Mouse (Mus musculus): ENCODE measurements around the gene Gm10553. TPM values are rescaled to one million over a fixed set of nuclear protein-coding genes. Genes with fewer than 3 reads are reported as not detected.
A peak's percentile ranks its signal among the peaks of the same experiment; 100 is the strongest.
"Not testable (repeated sequence)": the region's sequence is repeated elsewhere in the genome, so short reads cannot be mapped to it uniquely, and the experiment has no call there.

The Gm10553 gene
- not detected for total RNA-seq (2021)
- long read RNA-seq: 0 reads

DNA sequence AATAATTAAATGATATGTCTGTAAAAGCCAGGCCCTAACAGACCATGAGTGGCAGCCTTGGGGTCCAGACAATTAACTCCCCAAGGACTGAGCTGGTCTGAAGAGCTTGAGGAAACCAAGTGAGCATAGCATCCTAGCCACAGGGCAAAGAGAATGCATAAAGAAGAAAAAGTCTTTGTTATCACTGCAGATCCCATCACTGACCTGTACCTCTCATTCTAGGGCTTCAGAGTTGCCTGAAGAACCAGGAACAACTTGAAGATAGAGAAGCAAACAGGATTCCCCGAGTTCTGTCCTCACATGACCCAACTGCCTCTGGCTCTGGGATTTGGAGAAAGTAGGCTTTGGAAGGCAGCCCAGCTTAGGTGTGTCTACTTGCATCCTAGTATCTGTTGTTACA lies at the start of gene Gm10553:
Gene Gm10553, plus strand, starts transcription at position 301 of the 400 bp plus-strand sequence.
- not testable (repeated sequence) for DNase-seq (ENCODE audit: low spot score in 2 of 2)

DNA sequence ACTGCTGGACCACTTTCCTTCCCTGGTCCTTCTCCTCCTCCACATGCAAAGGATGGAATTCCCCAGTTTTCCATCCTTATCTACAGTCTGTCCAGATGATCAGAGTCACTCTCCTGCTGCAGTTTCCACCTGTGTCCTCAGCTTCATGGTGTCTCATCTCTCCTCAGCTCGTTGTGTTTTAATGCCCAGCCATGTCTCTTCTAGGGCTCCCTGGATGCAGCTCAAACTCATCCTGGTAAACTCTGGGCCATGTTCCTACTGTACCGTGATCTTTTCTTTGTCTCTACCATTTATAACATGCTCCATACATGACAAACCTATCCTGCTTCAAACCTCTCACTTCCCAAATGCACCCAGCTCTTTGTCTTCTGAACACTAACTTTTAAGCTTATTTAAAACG lies 28.3 kb upstream of the Gm10553 start:
- not testable (repeated sequence) for DNase-seq (ENCODE audit: low spot score in 2 of 2)

DNA sequence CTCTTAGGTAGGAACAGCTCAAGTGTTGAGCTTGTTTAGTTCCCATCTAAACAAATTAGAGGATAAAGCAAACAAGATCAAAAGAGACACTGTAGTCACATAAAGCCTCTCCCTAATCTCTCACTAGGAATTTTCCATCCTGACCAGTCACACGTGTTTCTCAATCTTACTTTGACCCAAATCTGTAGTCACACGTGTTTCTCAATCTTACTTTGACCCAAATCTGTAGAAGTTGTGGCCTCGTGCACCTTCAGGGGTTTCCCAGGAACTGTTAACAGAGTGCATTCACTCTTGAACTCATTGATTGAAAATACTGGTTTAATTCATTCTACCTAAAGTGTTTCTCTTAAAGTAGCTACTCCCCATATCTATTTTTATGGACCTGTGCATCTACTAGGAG lies 26.9 kb upstream of the Gm10553 start:
- DNase-seq (ENCODE audit: low spot score in 2 of 2): not testable (repeated sequence)

DNA sequence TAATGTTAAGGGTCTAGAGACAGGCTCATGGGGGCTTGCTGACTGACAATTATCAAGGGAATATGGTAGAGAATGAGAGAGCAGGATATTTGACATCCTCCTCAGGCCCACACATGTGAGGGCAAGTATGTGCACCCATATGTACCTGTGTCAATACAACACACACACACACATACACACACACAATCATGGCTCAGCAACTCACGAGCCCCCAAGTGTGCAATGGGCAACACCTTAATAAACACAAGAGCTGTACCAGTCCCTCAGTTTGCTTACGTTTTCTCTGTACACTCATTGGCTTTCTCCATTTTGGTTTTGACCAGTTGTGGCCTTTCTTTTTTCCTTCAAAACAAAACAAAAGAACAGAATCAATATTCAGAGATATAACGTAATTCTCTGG lies 15.2 kb upstream of the Gm10553 start:
- not testable (repeated sequence) for DNase-seq (ENCODE audit: low spot score in 2 of 2)

DNA sequence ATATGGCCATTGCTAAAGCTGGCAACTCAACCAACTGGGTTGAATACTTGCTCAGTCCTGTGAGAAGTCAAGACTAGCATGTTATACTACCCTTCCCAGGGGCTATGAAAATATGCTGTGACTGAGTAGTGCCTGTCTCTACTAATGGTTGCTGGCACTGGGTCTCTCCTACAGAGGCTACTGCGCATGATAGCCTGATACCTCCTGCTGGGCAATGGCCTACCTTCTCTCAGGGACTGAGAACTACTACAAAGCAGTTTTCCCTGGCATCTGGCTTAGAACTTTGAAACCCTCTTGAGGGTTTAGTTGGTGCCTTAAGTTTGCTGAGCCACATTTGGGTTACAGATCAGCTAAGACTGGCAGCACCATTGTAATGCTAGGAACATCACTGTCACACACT lies 13.8 kb upstream of the Gm10553 start:
- DNase-seq (ENCODE audit: low spot score in 2 of 2): not testable (repeated sequence)

DNA sequence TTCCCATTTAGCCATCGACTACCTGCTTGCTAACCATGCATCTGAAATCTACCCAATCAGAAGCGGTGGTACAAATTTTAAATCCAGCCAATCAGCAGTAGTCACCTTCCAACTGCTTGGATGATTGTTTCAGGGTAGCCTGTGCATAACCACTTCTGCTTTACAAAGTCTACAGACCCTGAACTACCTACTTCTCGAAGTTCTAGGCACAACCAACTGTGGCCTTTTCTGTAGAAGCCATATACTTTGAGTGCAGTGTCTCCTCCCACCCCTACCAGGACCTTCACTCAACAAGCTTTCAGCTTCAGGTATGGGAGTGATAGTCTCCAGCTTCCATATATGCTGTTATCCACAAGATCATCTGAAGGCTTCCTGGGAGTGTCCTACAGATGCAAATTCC lies 7.8 kb upstream of the Gm10553 start:
- not testable (repeated sequence) for DNase-seq (ENCODE audit: low spot score in 2 of 2)

DNA sequence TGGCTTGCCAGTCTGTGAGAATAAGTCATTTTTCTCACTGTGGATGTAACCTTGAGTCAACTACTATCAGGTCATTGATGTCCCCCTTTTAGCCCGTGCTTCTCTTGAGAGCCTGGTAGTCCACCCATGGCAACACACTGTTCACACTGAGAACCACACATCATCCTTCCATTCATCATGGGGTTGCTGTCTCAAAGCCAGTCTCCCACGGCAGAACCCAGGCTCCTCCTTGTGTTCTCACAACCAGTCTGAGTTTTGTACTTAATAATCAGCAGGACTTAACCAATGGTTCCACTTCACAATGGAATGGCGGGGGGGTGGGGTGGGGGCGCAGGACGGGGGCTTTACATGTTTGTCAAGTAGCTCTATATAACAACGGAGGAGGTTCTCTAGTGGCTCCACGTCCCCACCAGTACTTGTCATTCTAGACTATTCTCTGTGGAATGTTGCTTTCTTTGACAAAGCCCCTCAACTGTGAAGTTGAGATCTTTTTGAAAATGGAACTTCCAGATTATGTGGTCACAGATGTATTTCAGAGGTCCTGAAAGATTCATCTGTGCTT lies 6.9 kb upstream of the Gm10553 start:
- not testable (repeated sequence) for DNase-seq (ENCODE audit: low spot score in 2 of 2)

DNA sequence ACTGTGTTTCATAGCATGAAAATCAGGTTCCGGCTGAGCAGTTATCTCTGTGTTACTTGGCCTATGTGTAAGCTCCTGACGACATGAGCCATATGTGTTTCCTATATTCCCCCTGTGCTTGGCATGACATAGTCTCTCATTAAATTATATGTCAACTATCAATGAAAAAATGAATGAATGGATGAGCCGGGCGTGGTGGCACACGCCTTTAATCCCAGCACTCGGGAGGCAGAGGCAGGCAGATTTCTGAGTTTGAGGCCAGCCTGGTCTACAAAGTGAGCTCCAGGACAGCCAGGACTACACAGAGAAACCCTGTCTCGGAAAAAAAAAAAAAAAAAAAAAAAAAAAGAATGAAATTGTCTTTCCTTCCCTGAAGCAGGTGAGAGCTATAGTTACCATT lies 883 bp upstream of the Gm10553 start:
- not testable (repeated sequence) for DNase-seq (ENCODE audit: low spot score in 2 of 2)

DNA sequence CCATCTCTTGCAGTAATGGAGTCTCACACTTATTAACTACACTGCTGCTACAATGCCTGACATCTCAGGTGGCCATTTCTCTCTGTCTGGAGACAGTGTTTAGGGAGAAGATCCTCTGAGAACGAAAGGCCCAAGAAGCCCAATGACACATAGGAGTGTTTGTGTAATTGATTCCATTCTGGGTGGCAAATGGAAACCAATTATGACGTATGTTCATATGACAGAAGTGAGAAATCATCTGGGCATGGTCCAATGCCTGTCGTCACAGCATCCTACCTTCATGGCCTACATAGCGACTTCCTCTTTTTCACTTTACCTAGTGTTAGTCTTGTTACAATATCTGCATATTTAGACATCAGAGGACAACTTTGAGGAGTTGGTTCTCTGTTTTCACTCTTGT lies 1.8 kb downstream of the Gm10553 start:
- not testable (repeated sequence) for DNase-seq (ENCODE audit: low spot score in 2 of 2)

DNA sequence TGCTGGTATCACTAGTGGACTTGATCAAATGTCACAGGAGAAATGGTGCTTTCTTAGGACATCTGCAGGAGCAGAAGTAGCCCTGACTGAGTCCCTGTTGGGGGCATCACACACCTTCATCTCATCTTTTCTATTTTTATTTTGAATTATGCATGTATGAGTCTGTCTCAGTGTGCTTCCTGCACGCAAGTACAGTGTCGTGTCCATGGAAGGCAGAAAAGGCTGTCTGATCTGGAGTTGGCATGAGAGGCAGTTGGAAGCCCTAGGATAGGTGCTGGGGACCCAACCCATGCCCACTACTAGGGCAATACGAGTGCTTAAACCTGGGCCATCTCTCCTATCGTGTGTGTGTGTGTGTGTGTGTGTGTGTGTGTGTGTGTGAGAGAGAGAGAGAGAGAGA lies 5.4 kb downstream of the Gm10553 start:
- not testable (repeated sequence) for DNase-seq (ENCODE audit: low spot score in 2 of 2)

DNA sequence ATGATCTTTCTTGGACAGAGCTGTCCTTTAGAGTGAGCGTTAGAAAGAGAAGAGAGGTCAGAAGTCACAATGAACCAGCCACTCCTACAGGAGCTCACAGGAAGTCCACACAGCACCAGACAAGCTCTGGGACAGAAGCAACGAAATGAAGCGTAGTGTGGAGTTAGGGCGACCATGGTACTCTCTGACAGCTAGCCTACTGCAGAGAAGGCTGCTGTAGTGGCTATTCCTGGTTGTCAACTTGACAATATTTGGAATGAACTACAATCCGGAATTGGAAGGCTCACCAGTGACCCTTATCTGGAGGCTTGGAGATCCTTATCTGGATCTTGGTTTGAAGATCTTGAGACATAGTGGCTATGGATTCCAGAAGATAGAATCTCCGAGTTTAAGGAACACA lies 6.0 kb downstream of the Gm10553 start:
- DNase-seq (ENCODE audit: low spot score in 2 of 2): not testable (repeated sequence)

DNA sequence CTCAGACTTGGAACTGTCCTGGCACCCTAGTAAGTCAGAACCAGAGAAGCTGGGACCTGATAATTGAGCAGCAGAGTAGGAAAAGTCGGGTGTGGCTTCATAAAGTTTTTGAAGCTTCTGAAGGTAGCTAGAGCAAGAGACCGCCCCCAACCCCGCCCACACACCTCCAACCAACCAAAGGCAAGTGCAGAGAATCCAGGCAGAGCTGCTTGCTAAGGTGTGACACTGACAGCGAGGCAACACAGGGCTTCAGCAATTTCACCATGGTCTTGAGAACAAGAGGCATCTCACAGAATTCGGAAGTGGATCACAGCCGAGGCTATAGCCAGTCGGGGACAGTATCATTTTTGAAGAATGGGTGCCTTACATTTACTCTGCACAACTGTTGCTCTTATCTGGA lies 9.8 kb downstream of the Gm10553 start, which contains the start of gene A530032D15Rik:
Gene A530032D15Rik, minus strand, starts transcription at position 101 of the 400 bp plus-strand sequence.
- DNase-seq (ENCODE audit: low spot score in 2 of 2): not testable (repeated sequence)

DNA sequence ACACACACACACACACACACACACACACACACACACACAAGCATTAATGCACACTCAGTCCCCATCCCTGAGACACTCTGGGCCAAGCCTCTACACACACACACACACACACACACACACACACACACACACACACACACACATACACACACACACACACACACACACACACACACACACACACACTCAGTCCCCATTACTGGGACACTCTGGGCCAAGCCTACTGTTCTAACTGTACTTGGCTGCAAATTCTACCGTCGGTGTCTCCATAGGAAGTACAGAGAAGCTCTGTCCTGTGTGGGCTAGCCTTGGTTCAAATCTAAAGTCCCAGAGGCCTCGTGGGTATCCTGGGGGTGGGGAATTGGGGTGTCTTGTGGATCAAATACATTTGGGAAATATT lies 10.9 kb downstream of the Gm10553 start:
- not testable (repeated sequence) for DNase-seq (ENCODE audit: low spot score in 2 of 2)

DNA sequence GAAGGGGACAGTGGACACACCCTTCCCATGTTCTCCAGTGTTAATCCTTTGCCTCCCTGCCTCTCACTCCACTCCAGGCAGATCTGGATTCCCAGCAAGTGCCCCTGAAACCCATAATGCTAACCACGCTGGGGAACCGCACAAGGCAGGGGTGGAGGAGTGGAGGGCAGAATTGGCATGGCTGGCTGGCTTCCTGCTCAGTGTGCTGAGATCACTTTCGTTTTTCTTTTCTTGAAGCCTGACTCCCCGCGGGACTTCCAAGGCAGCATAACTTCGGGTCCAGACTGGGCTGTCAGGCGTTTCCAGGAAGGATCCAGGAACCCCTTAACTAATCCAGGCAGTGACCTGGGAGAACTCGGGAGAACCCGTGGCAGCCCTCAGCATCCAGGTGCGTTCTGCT lies 11.6 kb downstream of the Gm10553 start:
- not testable (repeated sequence) for DNase-seq (ENCODE audit: low spot score in 2 of 2)

DNA sequence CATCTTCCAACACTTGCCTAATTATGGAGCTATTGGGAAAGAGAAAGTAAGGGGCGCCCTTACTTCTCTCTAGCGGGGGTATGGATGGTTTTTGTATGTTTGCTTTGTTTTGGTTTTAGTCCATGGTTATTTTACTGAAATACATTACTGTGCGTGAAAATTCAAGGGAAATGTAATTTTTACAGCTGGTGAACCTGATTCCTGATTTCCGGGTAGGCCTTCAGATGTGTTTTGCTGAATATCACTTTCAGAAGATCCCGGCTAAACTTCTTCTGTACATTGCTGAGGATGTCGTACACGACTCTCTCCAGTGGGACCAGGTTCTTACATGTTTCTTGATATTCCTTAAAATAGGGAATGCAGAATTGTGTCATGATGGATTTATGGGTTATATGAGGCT lies 12.3 kb downstream of the Gm10553 start:
- not testable (repeated sequence) for DNase-seq (ENCODE audit: low spot score in 2 of 2)

DNA sequence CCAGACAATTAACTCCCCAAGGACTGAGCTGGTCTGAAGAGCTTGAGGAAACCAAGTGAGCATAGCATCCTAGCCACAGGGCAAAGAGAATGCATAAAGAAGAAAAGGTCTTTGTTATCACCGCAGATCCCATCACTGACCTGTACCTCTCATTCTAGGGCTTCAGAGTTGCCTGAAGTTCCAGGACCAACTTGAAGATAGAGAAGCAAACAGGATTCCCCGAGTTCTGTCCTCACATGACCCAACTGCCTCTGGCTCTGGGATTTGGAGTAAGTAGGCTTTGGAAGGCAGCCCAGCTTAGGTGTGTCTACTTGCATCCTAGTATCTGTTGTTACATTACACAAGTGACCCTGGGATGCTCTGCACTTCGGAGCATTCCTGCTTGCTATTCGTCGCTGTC lies 12.9 kb downstream of the Gm10553 start:
- DNase-seq (ENCODE audit: low spot score in 2 of 2): not testable (repeated sequence)

DNA sequence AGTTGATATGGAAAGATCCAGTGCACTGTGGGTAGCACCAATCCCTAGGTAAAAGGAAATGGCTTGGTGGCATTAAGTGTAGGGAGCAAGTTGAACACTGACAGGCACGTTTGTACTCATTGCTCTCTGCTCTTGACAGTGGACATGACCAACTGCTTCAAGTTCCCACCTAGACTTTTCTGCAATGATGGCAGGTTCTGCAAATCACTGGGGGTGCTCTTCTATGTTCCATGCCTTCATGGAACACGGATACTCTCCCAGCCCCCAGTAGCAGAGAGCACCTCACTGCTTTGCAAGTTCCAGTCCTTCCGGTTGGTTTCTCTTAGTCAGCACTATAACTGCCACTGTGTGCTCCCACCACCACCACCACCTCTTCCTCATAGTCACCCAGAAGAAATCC lies 14.1 kb downstream of the Gm10553 start:
- not testable (repeated sequence) for DNase-seq (ENCODE audit: low spot score in 2 of 2)

DNA sequence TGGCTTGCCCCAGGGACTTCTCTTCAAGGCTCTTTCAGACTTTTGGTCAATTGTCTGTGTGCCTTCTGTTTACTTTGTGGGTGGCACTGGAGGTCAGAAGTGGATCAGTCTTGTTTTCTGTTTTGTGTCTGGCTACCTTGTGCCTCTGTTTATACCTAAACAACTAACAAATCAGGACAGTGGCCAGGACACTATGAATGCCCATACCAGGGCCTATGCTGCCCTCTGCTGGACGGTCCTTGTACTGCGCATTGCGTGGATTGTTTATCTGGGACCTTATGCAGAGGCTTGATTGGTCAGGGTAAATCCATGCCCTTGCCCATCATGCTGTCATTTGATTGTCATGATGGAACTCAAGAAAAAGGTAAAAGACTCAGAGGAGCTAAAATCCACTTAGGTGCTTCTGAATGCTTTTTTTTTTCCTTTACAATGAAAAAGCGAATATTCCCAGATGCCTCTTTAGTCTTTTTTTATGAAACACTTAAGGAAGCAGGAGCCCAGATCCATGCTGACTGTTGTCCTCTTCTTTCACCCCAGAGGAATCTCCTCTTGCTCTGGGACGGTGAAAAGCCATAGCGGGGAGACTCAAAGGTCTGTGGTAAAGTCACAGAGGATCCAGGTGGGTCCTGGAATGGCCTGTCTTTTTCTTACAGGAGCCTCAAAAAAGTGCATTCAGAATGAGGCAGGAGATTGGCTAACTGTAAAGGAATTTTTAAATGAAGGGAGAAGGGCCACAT lies 14.9 kb downstream of the Gm10553 start:
- DNase-seq (ENCODE audit: low spot score in 2 of 2): peak in 1 of 2 experiments; percentile 79

DNA sequence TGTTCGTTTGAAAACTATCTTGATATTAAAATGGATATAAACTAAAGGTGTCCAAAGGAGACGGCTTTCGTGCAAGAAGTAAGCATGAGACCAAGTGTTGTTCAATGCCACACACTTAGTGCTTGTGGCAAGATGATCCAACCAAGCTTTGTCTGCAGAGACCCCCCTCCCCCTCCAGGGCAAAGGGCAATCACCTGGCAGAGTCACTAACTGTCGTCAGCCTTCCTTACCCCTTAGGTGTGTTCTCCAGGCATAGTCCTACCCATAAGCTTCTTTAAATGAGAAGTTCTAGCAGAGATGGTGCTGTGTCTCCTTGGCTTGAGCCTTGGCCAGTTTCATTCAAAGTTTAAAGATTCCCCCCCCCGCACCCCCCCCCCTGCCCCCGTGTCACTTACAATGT lies 17.6 kb downstream of the Gm10553 start:
- DNase-seq (ENCODE audit: low spot score in 2 of 2): not testable (repeated sequence)

DNA sequence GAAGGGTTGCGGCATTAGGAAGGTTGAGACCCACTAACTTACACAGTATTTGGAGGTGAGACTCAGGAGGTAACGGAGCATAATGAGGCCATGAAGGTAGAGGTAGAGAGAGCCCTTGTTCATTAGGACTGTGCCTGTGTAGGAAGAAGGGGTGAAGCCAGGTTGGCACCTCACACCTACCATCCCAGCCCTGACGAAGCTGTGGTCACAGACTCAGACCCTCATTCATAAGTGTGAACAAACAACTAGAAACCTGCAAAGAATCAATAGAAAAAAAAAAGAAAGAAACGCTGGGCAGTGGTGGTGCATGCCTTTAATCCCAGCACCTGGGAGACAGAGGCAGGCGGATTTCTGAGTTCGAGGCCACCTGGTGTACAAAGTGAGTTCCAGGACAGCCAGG lies 18.4 kb downstream of the Gm10553 start:
- DNase-seq (ENCODE audit: low spot score in 2 of 2): not testable (repeated sequence)

DNA sequence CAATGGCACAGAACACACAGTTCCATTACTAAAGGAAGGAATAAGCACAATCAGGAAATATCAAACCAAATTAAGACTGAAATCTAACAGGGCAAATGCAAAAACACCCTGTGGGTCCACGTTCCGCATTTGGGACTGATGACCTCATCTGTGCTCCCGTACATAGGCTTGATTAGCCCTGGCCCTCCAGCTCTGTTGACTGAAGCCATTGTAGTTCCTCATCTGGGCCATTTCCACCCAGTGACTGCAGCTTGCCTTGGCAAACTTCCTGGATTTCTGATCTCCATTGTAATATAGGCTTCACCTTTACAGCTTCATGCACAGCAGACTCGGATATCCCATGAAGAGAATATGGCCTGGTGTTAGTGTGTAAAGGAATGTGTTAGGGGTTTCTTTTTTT lies 21.9 kb downstream of the Gm10553 start:
- not testable (repeated sequence) for DNase-seq (ENCODE audit: low spot score in 2 of 2)

DNA sequence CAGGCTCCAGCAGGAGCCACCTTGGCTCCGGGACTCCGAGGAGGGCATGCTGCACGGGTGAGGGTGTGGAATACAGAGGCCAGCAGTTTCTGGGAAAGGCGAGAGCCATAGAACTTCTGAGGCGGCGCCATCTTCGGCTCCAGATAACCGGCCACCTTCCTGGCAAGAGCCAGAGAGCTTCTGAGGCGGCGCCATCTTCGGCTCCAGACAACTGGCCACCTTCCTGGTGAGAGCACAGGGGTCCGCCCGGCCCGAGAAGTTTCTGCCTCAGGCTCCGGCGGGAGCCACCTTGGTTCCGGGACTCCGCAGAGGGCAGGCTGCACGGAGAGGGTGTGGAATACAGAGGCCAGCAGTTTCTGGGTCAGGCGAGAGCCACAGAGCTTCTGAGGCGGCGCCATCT lies 33.7 kb downstream of the Gm10553 start:
- DNase-seq (ENCODE audit: low spot score in 2 of 2): not testable (repeated sequence)
